Mouse (Mus musculus) 3T3-L1 (cell line): ENCODE measurements around the gene Gata2.
A peak's percentile ranks its signal among the peaks of the same experiment; 100 is the strongest.
"Not testable (repeated sequence)": the region's sequence is repeated elsewhere in the genome, so short reads cannot be mapped to it uniquely, and the experiment has no call there.

Source experiments
- DNase-seq: peaks from one replicate; pipeline ENCODE4 v3.0.0-alpha.2; 2015; ENCODE audit warnings: low read depth, low spot score

Gene Gata2

GRCm38 (mm10) chr6:88193433-88194052 is at the start of gene Gata2:
TSS of gene Gata2 (plus strand) at chr6:88193891.
- no peak for DNase-seq

- DNase-seq: no peak
Measured at GRCm38 (mm10) chr6:88145793-88146192, 47.9 kb upstream of the Gata2 start.

- no peak for DNase-seq
Measured at GRCm38 (mm10) chr6:88146576-88146975, 47.1 kb upstream of the Gata2 start.

GRCm38 (mm10) chr6:88147411-88148003 is 46.2 kb upstream of the Gata2 start:
- DNase-seq: no peak

GRCm38 (mm10) chr6:88151335-88151734 is 42.4 kb upstream of the Gata2 start:
- DNase-seq: peak; percentile 13

GRCm38 (mm10) chr6:88152127-88152705 is 41.5 kb upstream of the Gata2 start:
- DNase-seq: no peak

- DNase-seq: no peak
Measured at GRCm38 (mm10) chr6:88152979-88153378, 40.7 kb upstream of the Gata2 start.

GRCm38 (mm10) chr6:88155614-88156013 is 38.1 kb upstream of the Gata2 start:
- DNase-seq: not testable (repeated sequence)

- no peak for DNase-seq
Measured at GRCm38 (mm10) chr6:88158790-88159189, 34.9 kb upstream of the Gata2 start.

GRCm38 (mm10) chr6:88166054-88166453 is 27.6 kb upstream of the Gata2 start:
- DNase-seq: no peak

GRCm38 (mm10) chr6:88174191-88174590 is 19.5 kb upstream of the Gata2 start:
- no peak for DNase-seq

GRCm38 (mm10) chr6:88174676-88175075 is 19.0 kb upstream of the Gata2 start:
- peak; percentile 74 for DNase-seq

- no peak for DNase-seq
Measured at GRCm38 (mm10) chr6:88184671-88185070, 9.0 kb upstream of the Gata2 start.

- no peak for DNase-seq
Measured at GRCm38 (mm10) chr6:88188148-88188547, 5.5 kb upstream of the Gata2 start.

- peak; percentile 35 for DNase-seq
Measured at GRCm38 (mm10) chr6:88189312-88190042, 4.2 kb upstream of the Gata2 start.

GRCm38 (mm10) chr6:88190043-88190309 is 3.7 kb upstream of the Gata2 start:
- DNase-seq: no peak

- DNase-seq: no peak
Measured at GRCm38 (mm10) chr6:88190310-88191023, 3.2 kb upstream of the Gata2 start.

GRCm38 (mm10) chr6:88191024-88191365 is 2.7 kb upstream of the Gata2 start:
- DNase-seq: no peak

GRCm38 (mm10) chr6:88191411-88192070 is 2.1 kb upstream of the Gata2 start:
- DNase-seq: no peak

GRCm38 (mm10) chr6:88192756-88193155 is 935 bp upstream of the Gata2 start:
- no peak for DNase-seq

GRCm38 (mm10) chr6:88194053-88194977 is 624 bp downstream of the Gata2 start:
- no peak for DNase-seq
